Mouse (Mus musculus): ENCODE data around the gene Spink4. TPM values are rescaled to one million over a fixed set of nuclear protein-coding genes. Genes with fewer than 3 reads are reported as not detected.
"Not testable (repeated sequence)": the region's sequence is repeated elsewhere in the genome, so short reads cannot be mapped to it uniquely, and the experiment has no call there.

Gene Spink4
- polyA plus RNA-seq, 1 experiment = 15.6 TPM

GRCm38 (mm10) chr4:40920576-40920975 lies 724 bp downstream of the Spink4 start:
- 82% methylated on average over 2 of the region's 2 CpGs for WGBS
- DNase-seq = no peak
- TF ChIP-seq CTCF (IDR thresholded peaks at IDR 0.05; ENCODE audit: insufficient read depth, low read length) (no peak), POLR2A (IDR thresholded peaks at IDR 0.05; ENCODE audit: borderline replicate concordance, extremely low read depth, low read depth, low read length) (no peak)
- Histone ChIP-seq H3K4me1 (ENCODE audit: control insufficient read depth, insufficient read depth, low read length) (no peaks in the 10 kb centered on the region), H3K4me3 (replicated peaks; ENCODE audit: extremely low read depth, low read depth, low read length) (no peak overlapping the region)

GRCm38 (mm10) chr4:40921288-40921687 lies 1.4 kb downstream of the Spink4 start:
- TF ChIP-seq CTCF (IDR thresholded peaks at IDR 0.05; ENCODE audit: insufficient read depth, low read length) = no peak
- TF ChIP-seq POLR2A (IDR thresholded peaks at IDR 0.05; ENCODE audit: borderline replicate concordance, extremely low read depth, low read depth, low read length) = no peak
- peak; percentile 31 for DNase-seq
- Histone ChIP-seq H3K4me3 (replicated peaks; ENCODE audit: extremely low read depth, low read depth, low read length) (no peak overlapping the region), H3K4me1 (ENCODE audit: control insufficient read depth, insufficient read depth, low read length) (no peaks in the 10 kb centered on the region)
- 59% methylated on average over 3 of the region's 3 CpGs for WGBS

GRCm38 (mm10) chr4:40923087-40923651 lies 3.3 kb downstream of the Spink4 start:
- no peaks in the 10 kb centered on the region for H3K4me1 ChIP-seq (ENCODE audit: control insufficient read depth, insufficient read depth, low read length)
- no peak for TF ChIP-seq POLR2A (IDR thresholded peaks at IDR 0.05; ENCODE audit: borderline replicate concordance, extremely low read depth, low read depth, low read length)
- TF ChIP-seq CTCF (IDR thresholded peaks at IDR 0.05; ENCODE audit: insufficient read depth, low read length) = no peak
- H3K4me3 ChIP-seq (replicated peaks; ENCODE audit: extremely low read depth, low read depth, low read length) = no peak overlapping the region
- no peak for DNase-seq
- WGBS = 70% methylated on average over 6 of the region's 6 CpGs

- Histone ChIP-seq H3K4me1 (ENCODE audit: control insufficient read depth, insufficient read depth, low read length) (no peaks in the 10 kb centered on the region), H3K4me3 (replicated peaks; ENCODE audit: extremely low read depth, low read depth, low read length) (no peak overlapping the region)
- WGBS = 55% methylated on average over 3 of the region's 3 CpGs
- TF ChIP-seq POLR2A (IDR thresholded peaks at IDR 0.05; ENCODE audit: borderline replicate concordance, extremely low read depth, low read depth, low read length) = no peak
- TF ChIP-seq CTCF (IDR thresholded peaks at IDR 0.05; ENCODE audit: insufficient read depth, low read length) = no peak
- no peak for DNase-seq
Measured at GRCm38 (mm10) chr4:40925568-40925967, 5.7 kb downstream of the Spink4 start.

GRCm38 (mm10) chr4:40929046-40929445 lies 9.2 kb downstream of the Spink4 start:
- DNase-seq = no peak
- 74% methylated on average over 7 of the region's 7 CpGs for whole genome bisulfite sequencing
- Histone ChIP-seq H3K4me1 (ENCODE audit: control insufficient read depth, insufficient read depth, low read length) (0 out of 2 replicates have a peak, but pooled peaks cover 2% of the 10 kb centered on the region), H3K4me3 (replicated peaks; ENCODE audit: extremely low read depth, low read depth, low read length) (no peak overlapping the region)
- TF ChIP-seq CTCF (IDR thresholded peaks at IDR 0.05; ENCODE audit: insufficient read depth, low read length) (no peak), POLR2A (IDR thresholded peaks at IDR 0.05; ENCODE audit: borderline replicate concordance, extremely low read depth, low read depth, low read length) (no peak)

- no peak overlapping the region for H3K4me3 ChIP-seq (replicated peaks; ENCODE audit: extremely low read depth, low read depth, low read length)
- TF ChIP-seq CTCF (IDR thresholded peaks at IDR 0.05; ENCODE audit: insufficient read depth, low read length) (no peak), POLR2A (IDR thresholded peaks at IDR 0.05; ENCODE audit: borderline replicate concordance, extremely low read depth, low read depth, low read length) (no peak)
- DNase-seq = no peak
- H3K4me1 ChIP-seq (ENCODE audit: control insufficient read depth, insufficient read depth, low read length) = peaks cover 2% of the 10 kb centered on the region; the same call in 1 of the 2 replicates
- 62% methylated on average over 5 of the region's 5 CpGs for WGBS
Measured at GRCm38 (mm10) chr4:40933694-40934093, 13.8 kb downstream of the Spink4 start.

GRCm38 (mm10) chr4:40934369-40934768 lies 14.5 kb downstream of the Spink4 start:
- not testable (repeated sequence) for H3K4me1 ChIP-seq (ENCODE audit: control insufficient read depth, insufficient read depth, low read length); DNase-seq; H3K4me3 ChIP-seq (replicated peaks; ENCODE audit: extremely low read depth, low read depth, low read length)
- 72% methylated on average over 3 of the region's 3 CpGs for WGBS

- WGBS = 61% methylated on average over 9 of the region's 9 CpGs
- no peak for TF ChIP-seq POLR2A (IDR thresholded peaks at IDR 0.05; ENCODE audit: borderline replicate concordance, extremely low read depth, low read depth, low read length)
- TF ChIP-seq CTCF (IDR thresholded peaks at IDR 0.05; ENCODE audit: insufficient read depth, low read length) = no peak
- Histone ChIP-seq H3K4me3 (replicated peaks; ENCODE audit: extremely low read depth, low read depth, low read length) (no peak overlapping the region), H3K4me1 (ENCODE audit: control insufficient read depth, insufficient read depth, low read length) (peaks cover 2% of the 10 kb centered on the region; the same call in 1 of the 2 replicates)
- DNase-seq = peak; percentile 36
Measured at GRCm38 (mm10) chr4:40936175-40936839, 16.5 kb downstream of the Spink4 start.

GRCm38 (mm10) chr4:40938793-40939192 lies 18.9 kb downstream of the Spink4 start:
- H3K4me3 ChIP-seq (replicated peaks; ENCODE audit: extremely low read depth, low read depth, low read length) = no peak overlapping the region
- no peaks in the 10 kb centered on the region; the same call in 1 of the 2 replicates for H3K4me1 ChIP-seq (ENCODE audit: control insufficient read depth, insufficient read depth, low read length)
- TF ChIP-seq POLR2A (IDR thresholded peaks at IDR 0.05; ENCODE audit: borderline replicate concordance, extremely low read depth, low read depth, low read length) (no peak), CTCF (IDR thresholded peaks at IDR 0.05; ENCODE audit: insufficient read depth, low read length) (no peak)
- DNase-seq = no peak
- WGBS = 78% methylated on average over 5 of the region's 5 CpGs

GRCm38 (mm10) chr4:40943651-40944050 lies 23.8 kb downstream of the Spink4 start:
- Histone ChIP-seq H3K4me3 (replicated peaks; ENCODE audit: extremely low read depth, low read depth, low read length) (no peak overlapping the region), H3K4me1 (ENCODE audit: control insufficient read depth, insufficient read depth, low read length) (peaks cover 8% of the 10 kb centered on the region)
- TF ChIP-seq POLR2A (IDR thresholded peaks at IDR 0.05; ENCODE audit: borderline replicate concordance, extremely low read depth, low read depth, low read length) = no peak
- no peak for TF ChIP-seq CTCF (IDR thresholded peaks at IDR 0.05; ENCODE audit: insufficient read depth, low read length)
- no peak for DNase-seq
- 95% methylated on average over 5 of the region's 5 CpGs for WGBS

Measured in lung, adult 2 months (tissue).